Mouse (Mus musculus) thymus, postnatal 10 days (tissue): ENCODE data around the gene Runx2.

Experiments used
- DNase-seq, 2 experiments: peaks; one replicate each; pipeline ENCODE4 v3.0.0; 2021; ENCODE audit warnings: low spot score in 2 of 2

Gene Runx2

GRCm38 (mm10) chr17:44538921-44539320, 275.7 kb downstream of the Runx2 start:
- no peak for DNase-seq

GRCm38 (mm10) chr17:44530000-44530399, 284.6 kb downstream of the Runx2 start:
- DNase-seq: peak in 1 of 2 experiments; percentile 42

- DNase-seq: no peak
Measured at GRCm38 (mm10) chr17:44528617-44529016, 286.0 kb downstream of the Runx2 start.

- DNase-seq: no peak
Measured at GRCm38 (mm10) chr17:44524146-44524545, 290.5 kb downstream of the Runx2 start.

- DNase-seq: no peak
Measured at GRCm38 (mm10) chr17:44522906-44523305, 291.7 kb downstream of the Runx2 start.

GRCm38 (mm10) chr17:44520122-44521075, 294.2 kb downstream of the Runx2 start:
- DNase-seq: no peak

GRCm38 (mm10) chr17:44519356-44519755, 295.2 kb downstream of the Runx2 start:
- DNase-seq: no peak

GRCm38 (mm10) chr17:44518156-44518555, 296.4 kb downstream of the Runx2 start:
- no peak for DNase-seq

GRCm38 (mm10) chr17:44508198-44508715, 306.3 kb downstream of the Runx2 start:
- DNase-seq: peak; percentile 29 to 33

- no peak for DNase-seq
Measured at GRCm38 (mm10) chr17:44507741-44508140, 306.9 kb downstream of the Runx2 start.

GRCm38 (mm10) chr17:44506524-44506923, 308.1 kb downstream of the Runx2 start:
- DNase-seq: no peak

- DNase-seq: no peak
Measured at GRCm38 (mm10) chr17:44504794-44505317, 309.7 kb downstream of the Runx2 start.

- DNase-seq: no peak
Measured at GRCm38 (mm10) chr17:44502176-44502575, 312.4 kb downstream of the Runx2 start.

GRCm38 (mm10) chr17:44500306-44500899, 314.2 kb downstream of the Runx2 start:
- DNase-seq: no peak

GRCm38 (mm10) chr17:44490164-44490794, 324.3 kb downstream of the Runx2 start:
- no peak for DNase-seq

GRCm38 (mm10) chr17:44489346-44489745, 325.3 kb downstream of the Runx2 start:
- DNase-seq: no peak

- no peak for DNase-seq
Measured at GRCm38 (mm10) chr17:44487514-44488244, 326.9 kb downstream of the Runx2 start.

- DNase-seq: no peak
Measured at GRCm38 (mm10) chr17:44485337-44485736, 329.3 kb downstream of the Runx2 start.

- DNase-seq: no peak
Measured at GRCm38 (mm10) chr17:44479918-44480317, 334.7 kb downstream of the Runx2 start.

- DNase-seq: no peak
Measured at GRCm38 (mm10) chr17:44479491-44479890, 335.1 kb downstream of the Runx2 start.

- DNase-seq: no peak
Measured at GRCm38 (mm10) chr17:44475910-44476309, 338.7 kb downstream of the Runx2 start.
